Mouse (Mus musculus): ENCODE measurements around the gene Slc38a4.

GRCm38 (mm10) chr15:96956699-96957098 is 99.1 kb downstream of the Slc38a4 start:
- no peak for TF ChIP-seq CTCF (IDR thresholded peaks at IDR 0.05; ENCODE audit: low read depth)
- TF ChIP-seq EP300 (IDR thresholded peaks at IDR 0.05; ENCODE audit: low read depth): no peak

Data from heart, postnatal 0 days (tissue).